Mouse (Mus musculus): ENCODE data around the gene Mapk6. TPM values are rescaled to one million over a fixed set of nuclear protein-coding genes. Genes with fewer than 3 reads are reported as not detected.

The Mapk6 gene
- total RNA-seq, 2 experiments from 2014 or later = 74.9 to 87.9 TPM

- DNase-seq (ENCODE audit: low spot score in 2 of 2) = no peak
- intact Hi-C loops (cut with DNase I) = no loop called here
Observed at GRCm38 (mm10) chr9:75348641-75349040, 61.2 kb downstream of the Mapk6 start.

- no peak for DNase-seq (ENCODE audit: low spot score in 2 of 2)
- intact Hi-C loops (cut with DNase I) = no loop called here
Observed at GRCm38 (mm10) chr9:75348066-75348465, 61.7 kb downstream of the Mapk6 start.

- intact Hi-C loops (cut with DNase I) = no loop called here
- DNase-seq (ENCODE audit: low spot score in 2 of 2) = no peak
Observed at GRCm38 (mm10) chr9:75347458-75347857, 62.3 kb downstream of the Mapk6 start, which contains the start of gene Bcl2l10. Bcl2l10 (plus strand) TSS chr9:75347758.

- intact Hi-C loops (cut with DNase I) = no loop called here
- no peak for DNase-seq (ENCODE audit: low spot score in 2 of 2)
Observed at GRCm38 (mm10) chr9:75342433-75342832, 67.4 kb downstream of the Mapk6 start.

GRCm38 (mm10) chr9:75338016-75338415 is 71.8 kb downstream of the Mapk6 start:
- peak; percentile 78 to 87 for DNase-seq (ENCODE audit: low spot score in 2 of 2)
- intact Hi-C loops (cut with DNase I) = no loop called here

- no peak for DNase-seq (ENCODE audit: low spot score in 2 of 2)
- intact Hi-C loops (cut with DNase I) = no loop called here
Observed at GRCm38 (mm10) chr9:75334440-75334839, 75.4 kb downstream of the Mapk6 start.

- intact Hi-C loops (cut with DNase I) = no loop called here
- DNase-seq (ENCODE audit: low spot score in 2 of 2) = peak; percentile 47 to 55
Observed at GRCm38 (mm10) chr9:75330821-75331220, 79.0 kb downstream of the Mapk6 start.

GRCm38 (mm10) chr9:75328047-75328446 is 81.8 kb downstream of the Mapk6 start:
- no peak for DNase-seq (ENCODE audit: low spot score in 2 of 2)
- intact Hi-C loops (cut with DNase I) = no loop called here

- DNase-seq (ENCODE audit: low spot score in 2 of 2) = peak in 1 of 2 experiments; percentile 37
- intact Hi-C loops (cut with DNase I) = no loop called here
Observed at GRCm38 (mm10) chr9:75322099-75322885, 87.5 kb downstream of the Mapk6 start.

GRCm38 (mm10) chr9:75319365-75319764 is 90.4 kb downstream of the Mapk6 start:
- intact Hi-C loops (cut with DNase I) = no loop called here
- no peak for DNase-seq (ENCODE audit: low spot score in 2 of 2)

Other genes with a start within 250 kb of the Mapk6 start
- 1 to 10 TPM; 1.9 to 4.0 TPM for gene Myo5c, start 178.0 kb downstream of the Mapk6 start, total RNA-seq (2021)
- 100 to 1,000 TPM; 134 to 140 TPM for gene Gnb5, start 103.7 kb downstream of the Mapk6 start, total RNA-seq (2021)
- gene Bcl2l10, start 62.2 kb downstream of the Mapk6 start, total RNA-seq (2021) = under 1 TPM in 1 of 2 experiments, not detected in 1; 0.36 TPM
- gene Leo1, start 31.5 kb upstream of the Mapk6 start, total RNA-seq (2021) = 10 to 100 TPM; 27.9 to 29.4 TPM
- gene Tmod3, start 149.7 kb upstream of the Mapk6 start, total RNA-seq (2021) = 10 to 100 TPM; 59.0 to 64.9 TPM
- 100 to 1,000 TPM; 436 to 438 TPM for gene Tmod2, start 201.3 kb upstream of the Mapk6 start, total RNA-seq (2021)
- 10 to 100 TPM; 60.1 to 63.1 TPM for gene Lysmd2, start 215.7 kb upstream of the Mapk6 start, total RNA-seq (2021)